Mouse (Mus musculus) neural tube, embryonic 15.5 days (tissue): ENCODE data around the gene Rgs6. TPM values are rescaled to one million over a fixed set of nuclear protein-coding genes. Genes with fewer than 3 reads are reported as not detected.

ENCODE experiments used
- ATAC-seq: fragments of 200-750 bp; cut with Nextera tagmentation; 2 replicates; pipeline ENCODE4 v1.8.0; 2017; ENCODE audit warnings: mild to moderate bottlenecking, moderate TSS enrichment, moderate library complexity; ENCODE audit not compliant: low FRiP score
- H3K27ac ChIP-seq: fragments of 300-500 bp; sonication (generic); replicated peaks from 2 replicates; pipeline ENCODE4 v1.5.1; 2015; ENCODE audit warnings: mild to moderate bottlenecking, inconsistent platforms
- H3K27me3 ChIP-seq: fragments of 300-500 bp; sonication (generic); replicated peaks from 2 replicates; pipeline ENCODE4 v1.6.1; 2015; ENCODE audit warnings: inconsistent platforms
- H3K36me3 ChIP-seq: fragments of 300-500 bp; sonication (generic); 2 replicates; pipeline ENCODE4 v1.6.1; 2015; ENCODE audit warnings: inconsistent platforms
- H3K4me1 ChIP-seq: fragments of 300-500 bp; sonication (generic); 2 replicates; pipeline ENCODE4 v1.6.1; 2015; ENCODE audit warnings: inconsistent platforms
- H3K4me2 ChIP-seq: fragments of 300-500 bp; sonication (generic); 2 replicates; pipeline ENCODE4 v1.6.1; 2015; ENCODE audit warnings: inconsistent platforms, mild to moderate bottlenecking, moderate library complexity
- H3K4me3 ChIP-seq: fragments of 300-500 bp; sonication (generic); replicated peaks from 2 replicates; pipeline ENCODE4 v1.5.1; 2015; ENCODE audit warnings: mild to moderate bottlenecking, inconsistent platforms
- H3K9ac ChIP-seq: fragments of 300-500 bp; sonication (generic); replicated peaks from 2 replicates; pipeline ENCODE4 v1.6.1; 2015; ENCODE audit warnings: mild to moderate bottlenecking, inconsistent platforms
- H3K9me3 ChIP-seq: fragments of 300-500 bp; sonication (generic); replicated peaks from 2 replicates; pipeline ENCODE4 v1.6.1; 2016; ENCODE audit warnings: inconsistent platforms
- WGBS: fragments of 180-500 bp; shearing (Covaris S2); methylation state at CpG from one replicate; pipeline ENCODE4 v1.1.7; 2015; ENCODE audit warnings: mixed read lengths; 5-methylcytosine and 5-hydroxymethylcytosine counted together
- polyA plus RNA-seq: library from polyadenylated mRNA; unstranded; fragments of >200 nt; fragmentation: Nextera tagmentation; extraction: Ambion mirVana; gene quantifications from 2 replicates; pipeline ENCODE4 v1.2.1, GENCODE M21; 2015

The Rgs6 gene
- polyA plus RNA-seq: 7.1 and 7.3 TPM in 2 replicates

- ATAC-seq: no peak
- Histone ChIP-seq H3K36me3 (no peaks in the 10 kb centered on the region), H3K9ac (no peak within 1 kb of the TSS), H3K4me2 (no peak within 1 kb of the TSS), H3K27me3 (no peaks in the 10 kb centered on the region), H3K27ac (no peak within 1 kb of the TSS), H3K9me3 (no peaks in the 10 kb centered on the region), H3K4me3 (no peak within 1 kb of the TSS), H3K4me1 (peaks cover 3% of the 10 kb centered on the region)
- whole genome bisulfite sequencing: 78% methylated on average over 2 of the region's 2 CpGs
Measured at GRCm38 (mm10) chr12:82588017-82588416, at the start of gene Rgs6. Rgs6 (plus strand) TSS chr12:82588292.

- no peaks in the 10 kb centered on the region for H3K4me1 ChIP-seq
- no peaks in the 10 kb centered on the region for H3K36me3 ChIP-seq
- ATAC-seq: no peak
- no peak overlapping the region for H3K4me3 ChIP-seq
- H3K9me3 ChIP-seq: no peaks in the 10 kb centered on the region
- H3K27me3 ChIP-seq: no peaks in the 10 kb centered on the region
- no peak overlapping the region for H3K4me2 ChIP-seq
- H3K9ac ChIP-seq: no peak overlapping the region
- WGBS: 89% methylated on average over 4 of the region's 4 CpGs
- no peak overlapping the region for H3K27ac ChIP-seq
Measured at GRCm38 (mm10) chr12:82547127-82547526, 41.0 kb upstream of the Rgs6 start.

- Histone ChIP-seq H3K27me3 (no peaks in the 10 kb centered on the region), H3K27ac (no peak overlapping the region), H3K4me1 (no peaks in the 10 kb centered on the region), H3K9ac (no peak overlapping the region), H3K9me3 (no peaks in the 10 kb centered on the region), H3K36me3 (no peaks in the 10 kb centered on the region), H3K4me2 (no peak overlapping the region), H3K4me3 (no peak overlapping the region)
- WGBS: 91% methylated on average over 6 of the region's 6 CpGs
- ATAC-seq: no peak
Measured at GRCm38 (mm10) chr12:82549228-82549627, 38.9 kb upstream of the Rgs6 start.

GRCm38 (mm10) chr12:82550076-82550475 lies 38.0 kb upstream of the Rgs6 start:
- Histone ChIP-seq H3K4me3 (no peak overlapping the region), H3K9ac (no peak overlapping the region), H3K4me1 (no peaks in the 10 kb centered on the region), H3K27ac (no peak overlapping the region), H3K36me3 (no peaks in the 10 kb centered on the region), H3K4me2 (no peak overlapping the region), H3K9me3 (no peaks in the 10 kb centered on the region), H3K27me3 (no peaks in the 10 kb centered on the region)
- WGBS: 90% methylated on average over 7 of the region's 7 CpGs
- no peak for ATAC-seq

- H3K27ac ChIP-seq: no peak overlapping the region
Measured at GRCm38 (mm10) chr12:82552376-82552775, 35.7 kb upstream of the Rgs6 start.

GRCm38 (mm10) chr12:82562916-82563315 lies 25.2 kb upstream of the Rgs6 start:
- Histone ChIP-seq H3K4me3 (no peak overlapping the region), H3K9me3 (no peaks in the 10 kb centered on the region), H3K36me3 (no peaks in the 10 kb centered on the region), H3K27me3 (no peaks in the 10 kb centered on the region), H3K4me1 (no peaks in the 10 kb centered on the region), H3K4me2 (no peak overlapping the region), H3K9ac (no peak overlapping the region), H3K27ac (no peak overlapping the region)
- ATAC-seq: no peak

More at GRCm38 (mm10) chr12:82552376-82552775, 35.7 kb upstream of the Rgs6 start:
- H3K9me3 ChIP-seq: no peaks in the 10 kb centered on the region
- H3K36me3 ChIP-seq: no peaks in the 10 kb centered on the region
- H3K27me3 ChIP-seq: no peaks in the 10 kb centered on the region
- H3K4me2 ChIP-seq: no peak overlapping the region
- WGBS: 90% methylated on average over 5 of the region's 5 CpGs
- H3K4me1 ChIP-seq: no peaks in the 10 kb centered on the region
- H3K4me3 ChIP-seq: no peak overlapping the region
- no peak overlapping the region for H3K9ac ChIP-seq
- ATAC-seq: no peak

GRCm38 (mm10) chr12:82568370-82568769 lies 19.7 kb upstream of the Rgs6 start:
- H3K9ac ChIP-seq: no peak overlapping the region
- peaks cover 10% of the 10 kb centered on the region for H3K4me1 ChIP-seq
- H3K4me3 ChIP-seq: no peak overlapping the region
- no peak overlapping the region for H3K4me2 ChIP-seq
- H3K36me3 ChIP-seq: no peaks in the 10 kb centered on the region
- no peak overlapping the region for H3K27ac ChIP-seq
- H3K27me3 ChIP-seq: no peaks in the 10 kb centered on the region
- no peaks in the 10 kb centered on the region for H3K9me3 ChIP-seq
- ATAC-seq: no peak
- 97% methylated on average over 1 of the region's 1 CpGs for WGBS

- H3K9me3 ChIP-seq: no peaks in the 10 kb centered on the region
- no peak for ATAC-seq
- no peaks in the 10 kb centered on the region for H3K36me3 ChIP-seq
- no peak overlapping the region for H3K27ac ChIP-seq
- WGBS: 77% methylated on average over 1 of the region's 1 CpGs
- no peak overlapping the region for H3K4me3 ChIP-seq
- no peak overlapping the region for H3K9ac ChIP-seq
- no peak overlapping the region for H3K4me2 ChIP-seq
- H3K4me1 ChIP-seq: peaks cover 10% of the 10 kb centered on the region
- H3K27me3 ChIP-seq: no peaks in the 10 kb centered on the region
Measured at GRCm38 (mm10) chr12:82572706-82573105, 15.4 kb upstream of the Rgs6 start.

GRCm38 (mm10) chr12:82586592-82586991 lies 1.5 kb upstream of the Rgs6 start:
- Histone ChIP-seq H3K27me3 (no peaks in the 10 kb centered on the region), H3K4me1 (peaks cover 3% of the 10 kb centered on the region), H3K4me2 (no peak overlapping the region), H3K27ac (no peak overlapping the region), H3K9ac (no peak overlapping the region), H3K4me3 (no peak overlapping the region), H3K9me3 (no peaks in the 10 kb centered on the region), H3K36me3 (no peaks in the 10 kb centered on the region)
- 57% methylated on average over 7 of the region's 7 CpGs for WGBS
- ATAC-seq: no peak

- no peaks in the 10 kb centered on the region for H3K36me3 ChIP-seq
- H3K27ac ChIP-seq: no peak overlapping the region
- H3K4me3 ChIP-seq: no peak overlapping the region
- no peak for ATAC-seq
- 69% methylated on average over 7 of the region's 7 CpGs for WGBS
- no peak overlapping the region for H3K4me2 ChIP-seq
- no peaks in the 10 kb centered on the region for H3K27me3 ChIP-seq
- peaks cover 3% of the 10 kb centered on the region for H3K4me1 ChIP-seq
- H3K9me3 ChIP-seq: no peaks in the 10 kb centered on the region
- no peak overlapping the region for H3K9ac ChIP-seq
Measured at GRCm38 (mm10) chr12:82587348-82587895, 670 bp upstream of the Rgs6 start.

- no peak overlapping the region for H3K4me2 ChIP-seq
- WGBS: 37% methylated on average over 18 of the region's 19 CpGs
- no peaks in the 10 kb centered on the region for H3K9me3 ChIP-seq
Measured at GRCm38 (mm10) chr12:82588846-82589630, 946 bp downstream of the Rgs6 start.

GRCm38 (mm10) chr12:82599011-82599410 lies 10.9 kb downstream of the Rgs6 start:
- Histone ChIP-seq H3K36me3 (no peaks in the 10 kb centered on the region), H3K27me3 (no peaks in the 10 kb centered on the region), H3K9me3 (no peaks in the 10 kb centered on the region), H3K9ac (no peak overlapping the region), H3K4me2 (no peak overlapping the region), H3K27ac (no peak overlapping the region), H3K4me1 (peaks cover 7% of the 10 kb centered on the region; the same call in 1 of the 2 replicates), H3K4me3 (no peak overlapping the region)
- no peak for ATAC-seq
- 88% methylated on average over 2 of the region's 2 CpGs for WGBS

More at GRCm38 (mm10) chr12:82588846-82589630, 946 bp downstream of the Rgs6 start:
- Histone ChIP-seq H3K27ac (no peak overlapping the region), H3K27me3 (no peaks in the 10 kb centered on the region), H3K9ac (no peak overlapping the region), H3K4me3 (no peak overlapping the region), H3K36me3 (no peaks in the 10 kb centered on the region), H3K4me1 (peaks cover 3% of the 10 kb centered on the region)
- no peak for ATAC-seq
